Mouse (Mus musculus) heart, embryonic 16.5 days (tissue): ENCODE results near the gene Gm5485. TPM values are rescaled to one million over a fixed set of nuclear protein-coding genes. Genes with fewer than 3 reads are reported as not detected.

Experiments
- ATAC-seq: fragments of 200-750 bp; cut with Nextera tagmentation; replicated peaks from 2 replicates; pipeline ENCODE4 v1.8.0; 2017; ENCODE audit warnings: moderate number of reproducible peaks; ENCODE audit not compliant: insufficient read depth, low FRiP score; ENCODE audit errors: extremely low read depth
- H3K27ac ChIP-seq: fragments of 300-500 bp; sonication (generic); 2 replicates; pipeline ENCODE4 v1.5.1; 2014; ENCODE audit warnings: mild to moderate bottlenecking, low read length, control low read depth, moderate library complexity
- H3K27me3 ChIP-seq: fragments of 300-500 bp; sonication (generic); 2 replicates; pipeline ENCODE4 v1.6.1; 2014; ENCODE audit warnings: low read length, mixed read lengths; ENCODE audit not compliant: control insufficient read depth, insufficient read depth
- H3K36me3 ChIP-seq: fragments of 300-500 bp; sonication (generic); 2 replicates; pipeline ENCODE4 v1.6.1; 2014; ENCODE audit not compliant: control insufficient read depth, insufficient read depth
- H3K4me1 ChIP-seq: fragments of 300-500 bp; sonication (generic); 2 replicates; pipeline ENCODE4 v1.6.1; 2014; ENCODE audit warnings: low read length, mixed read lengths; ENCODE audit not compliant: control insufficient read depth, insufficient read depth
- H3K4me2 ChIP-seq: fragments of 300-500 bp; sonication (generic); 2 replicates; pipeline ENCODE4 v1.6.1; 2014; ENCODE audit warnings: low read depth, mild to moderate bottlenecking, control low read depth, low read length
- H3K4me3 ChIP-seq: fragments of 300-500 bp; sonication (generic); 2 replicates; pipeline ENCODE4 v1.5.1; 2014; ENCODE audit warnings: mild to moderate bottlenecking, control low read depth, low read length
- H3K9ac ChIP-seq: fragments of 300-500 bp; sonication (generic); 2 replicates; pipeline ENCODE4 v1.6.1; 2014; ENCODE audit warnings: low read length, control low read depth
- H3K9me3 ChIP-seq: fragments of 300-500 bp; sonication (generic); replicated peaks from 2 replicates; pipeline ENCODE4 v1.6.1; 2016; ENCODE audit warnings: low read length; ENCODE audit not compliant: control insufficient read depth
- WGBS: fragments of 180-500 bp; shearing (Covaris S2); extraction: QIAGEN DNeasy Blood & Tissue Kit; methylation state at CpG from one replicate; pipeline ENCODE4 v1.1.7; 2014; 5-methylcytosine and 5-hydroxymethylcytosine counted together
- polyA plus RNA-seq: library from polyadenylated mRNA; unstranded; fragments of >200 nt; fragmentation: Nextera tagmentation; extraction: Ambion mirVana; gene quantifications from 2 replicates; pipeline ENCODE4 v1.2.1, GENCODE M21; 2015

Gm5485 gene
- polyA plus RNA-seq, 1 experiment from 2014 or later: 0.32 TPM

- H3K4me2 ChIP-seq: no peak overlapping the region
- no peaks in the 10 kb centered on the region for H3K27me3 ChIP-seq
- no peaks in the 10 kb centered on the region for H3K4me1 ChIP-seq
- WGBS: 44% methylated on average over 2 of the region's 2 CpGs
- H3K9ac ChIP-seq: no peak overlapping the region
- no peaks in the 10 kb centered on the region for H3K36me3 ChIP-seq
- H3K4me3 ChIP-seq: no peak overlapping the region
- no peaks in the 10 kb centered on the region for H3K9me3 ChIP-seq
- H3K27ac ChIP-seq: no peak overlapping the region
- ATAC-seq: no peak
These were observed 10.3 kb upstream of the Gm5485 start for GRCm38 (mm10) chr16:48422501-48422900.

- H3K9me3 ChIP-seq: no peaks in the 10 kb centered on the region
- no peaks in the 10 kb centered on the region for H3K27me3 ChIP-seq
- H3K4me3 ChIP-seq: no peak overlapping the region
- WGBS: 48% methylated on average over 2 of the region's 2 CpGs
- H3K36me3 ChIP-seq: no peaks in the 10 kb centered on the region
- H3K9ac ChIP-seq: no peak overlapping the region
- ATAC-seq: no peak
- no peaks in the 10 kb centered on the region for H3K4me1 ChIP-seq
- H3K27ac ChIP-seq: no peak overlapping the region
- H3K4me2 ChIP-seq: no peak overlapping the region
These were observed 6.8 kb upstream of the Gm5485 start for GRCm38 (mm10) chr16:48419035-48419434.

GRCm38 (mm10) chr16:48418557-48418956, 6.3 kb upstream of the Gm5485 start:
- Histone ChIP-seq H3K9ac (no peak overlapping the region), H3K36me3 (no peaks in the 10 kb centered on the region), H3K4me2 (no peak overlapping the region), H3K9me3 (no peaks in the 10 kb centered on the region), H3K4me3 (no peak overlapping the region), H3K27ac (no peak overlapping the region), H3K4me1 (no peaks in the 10 kb centered on the region), H3K27me3 (no peaks in the 10 kb centered on the region)
- 74% methylated on average over 3 of the region's 3 CpGs for whole genome bisulfite sequencing
- no peak for ATAC-seq

GRCm38 (mm10) chr16:48410125-48410524, 2.1 kb downstream of the Gm5485 start:
- no peak overlapping the region for H3K4me3 ChIP-seq
- no peak for ATAC-seq
- H3K4me2 ChIP-seq: no peak overlapping the region
- H3K9me3 ChIP-seq: no peaks in the 10 kb centered on the region
- no peaks in the 10 kb centered on the region for H3K36me3 ChIP-seq
- H3K27ac ChIP-seq: no peak overlapping the region
- no peak overlapping the region for H3K9ac ChIP-seq
- no peaks in the 10 kb centered on the region for H3K27me3 ChIP-seq
- WGBS: 56% methylated on average over 3 of the region's 3 CpGs
- H3K4me1 ChIP-seq: no peaks in the 10 kb centered on the region

- Histone ChIP-seq H3K36me3 (no peaks in the 10 kb centered on the region), H3K4me1 (no peaks in the 10 kb centered on the region), H3K9ac (no peak overlapping the region), H3K4me2 (no peak overlapping the region), H3K27me3 (no peaks in the 10 kb centered on the region), H3K27ac (no peak overlapping the region), H3K9me3 (no peaks in the 10 kb centered on the region), H3K4me3 (no peak overlapping the region)
- 60% methylated on average over 7 of the region's 7 CpGs for WGBS
- no peak for ATAC-seq
These were observed 2.6 kb downstream of the Gm5485 start for GRCm38 (mm10) chr16:48409580-48409979.

- Histone ChIP-seq H3K4me3 (no peak overlapping the region), H3K4me1 (no peaks in the 10 kb centered on the region), H3K36me3 (no peaks in the 10 kb centered on the region), H3K27me3 (no peaks in the 10 kb centered on the region), H3K9ac (no peak overlapping the region), H3K27ac (no peak overlapping the region), H3K9me3 (no peaks in the 10 kb centered on the region), H3K4me2 (no peak overlapping the region)
- no peak for ATAC-seq
- 68% methylated on average over 10 of the region's 10 CpGs for WGBS
These were observed 6.4 kb downstream of the Gm5485 start for GRCm38 (mm10) chr16:48405674-48406403.

- Histone ChIP-seq H3K4me1 (no peaks in the 10 kb centered on the region), H3K27ac (no peak overlapping the region), H3K9me3 (no peaks in the 10 kb centered on the region), H3K4me2 (no peak overlapping the region), H3K9ac (no peak overlapping the region), H3K27me3 (no peaks in the 10 kb centered on the region), H3K36me3 (no peaks in the 10 kb centered on the region), H3K4me3 (no peak overlapping the region)
- ATAC-seq: no peak
These were observed 8.2 kb downstream of the Gm5485 start for GRCm38 (mm10) chr16:48404009-48404408.

GRCm38 (mm10) chr16:48403423-48403822, 8.8 kb downstream of the Gm5485 start:
- WGBS: 71% methylated on average over 3 of the region's 3 CpGs
- ATAC-seq: no peak
- Histone ChIP-seq H3K4me3 (no peak overlapping the region), H3K4me1 (no peaks in the 10 kb centered on the region), H3K9ac (no peak overlapping the region), H3K27ac (no peak overlapping the region), H3K27me3 (no peaks in the 10 kb centered on the region), H3K9me3 (no peaks in the 10 kb centered on the region), H3K4me2 (no peak overlapping the region), H3K36me3 (no peaks in the 10 kb centered on the region)

- H3K27me3 ChIP-seq: no peaks in the 10 kb centered on the region
- 65% methylated on average over 4 of the region's 4 CpGs for WGBS
These were observed 9.3 kb downstream of the Gm5485 start for GRCm38 (mm10) chr16:48402963-48403362.

More at GRCm38 (mm10) chr16:48402963-48403362, 9.3 kb downstream of the Gm5485 start:
- H3K9me3 ChIP-seq: no peaks in the 10 kb centered on the region
- H3K4me2 ChIP-seq: no peak overlapping the region
- no peaks in the 10 kb centered on the region for H3K36me3 ChIP-seq
- no peak overlapping the region for H3K9ac ChIP-seq
- H3K4me1 ChIP-seq: no peaks in the 10 kb centered on the region
- no peak overlapping the region for H3K4me3 ChIP-seq
- no peak for ATAC-seq
- no peak overlapping the region for H3K27ac ChIP-seq
